Mouse (Mus musculus): Measurements from ENCODE around the gene Skp1a. TPM values are rescaled to one million over a fixed set of nuclear protein-coding genes. Genes with fewer than 3 reads are reported as not detected.

Gene Skp1a
- polyA plus RNA-seq, 1 experiment from 2014 or later, result 1,145 TPM

DNA sequence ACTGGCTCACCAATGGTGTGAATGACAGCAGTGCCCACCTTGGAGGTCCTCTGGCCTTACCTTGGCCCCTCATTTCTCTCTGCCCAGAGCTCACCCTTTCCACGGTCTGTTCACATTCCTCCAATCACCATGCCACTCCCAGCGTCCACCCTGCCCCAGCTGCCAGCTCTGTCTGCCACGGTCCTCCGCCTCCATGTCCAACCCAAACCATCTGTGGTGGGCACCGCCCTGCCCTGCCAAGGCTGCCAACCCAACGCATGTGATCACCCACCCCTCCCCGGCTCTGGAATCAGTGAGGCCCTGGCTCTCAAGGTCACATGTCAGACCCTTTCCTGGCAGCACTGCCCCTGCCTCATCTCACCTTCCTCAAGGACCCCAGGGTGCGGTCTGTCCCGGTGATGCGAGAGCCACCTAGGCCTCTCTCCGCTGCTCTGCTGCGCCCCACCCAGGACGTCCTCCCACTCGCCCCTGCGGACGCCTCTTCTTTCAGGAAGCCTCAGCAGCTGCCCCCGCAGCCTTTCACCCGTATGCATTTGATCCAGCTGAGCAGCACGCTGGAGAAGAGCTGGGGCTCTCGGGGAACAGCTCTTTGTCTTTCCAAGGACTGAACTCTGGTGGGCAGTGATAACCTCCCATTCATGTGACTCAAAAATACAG is 42.8 kb downstream of the Skp1a start:
- Histone ChIP-seq H3K9ac (replicated peaks) (no peak overlapping the region), H3K4me2 (replicated peaks) (no peak overlapping the region)
- no peak for ATAC-seq (replicated peaks)

DNA sequence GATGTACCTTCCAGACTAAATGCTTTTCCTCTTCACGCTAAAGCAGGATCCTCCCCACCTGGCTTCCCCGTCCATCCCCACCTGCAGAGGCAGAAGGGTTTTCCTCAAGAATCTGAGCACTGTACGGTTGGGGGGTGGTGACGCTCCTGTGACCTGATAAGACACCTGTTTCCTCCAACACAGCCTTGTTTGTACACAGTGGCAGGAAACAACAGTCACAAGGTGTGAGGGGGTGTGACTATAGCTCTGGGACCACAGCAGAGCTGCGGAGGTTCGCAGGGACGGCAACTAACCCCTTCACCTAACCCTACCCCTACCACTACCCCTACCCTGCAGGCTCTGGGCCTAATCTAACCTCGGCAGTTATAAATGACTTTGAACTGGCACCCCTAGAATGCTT is 43.6 kb downstream of the Skp1a start:
- no peaks in the 10 kb centered on the region for H3K9me3 ChIP-seq
- no peak overlapping the region for H3K4me3 ChIP-seq
- no peak overlapping the region for H3K9ac ChIP-seq (replicated peaks)
- no peak for ATAC-seq (replicated peaks)
- H3K27ac ChIP-seq (replicated peaks), result no peak overlapping the region
- WGBS, result 91% methylated on average over 8 of the region's 8 CpGs
- H3K4me1 ChIP-seq, result no peaks in the 10 kb centered on the region
- H3K27me3 ChIP-seq, result no peaks in the 10 kb centered on the region
- H3K36me3 ChIP-seq, result no peaks in the 10 kb centered on the region
- H3K4me2 ChIP-seq (replicated peaks), result no peak overlapping the region

More for the DNA sequence above, 42.8 kb downstream of the Skp1a start:
- H3K27ac ChIP-seq (replicated peaks), result no peak overlapping the region
- no peak overlapping the region for H3K4me3 ChIP-seq
- H3K36me3 ChIP-seq, result no peaks in the 10 kb centered on the region
- H3K27me3 ChIP-seq, result no peaks in the 10 kb centered on the region
- no peaks in the 10 kb centered on the region for H3K4me1 ChIP-seq
- WGBS, result 90% methylated on average over 20 of the region's 20 CpGs
- H3K9me3 ChIP-seq, result no peaks in the 10 kb centered on the region

DNA sequence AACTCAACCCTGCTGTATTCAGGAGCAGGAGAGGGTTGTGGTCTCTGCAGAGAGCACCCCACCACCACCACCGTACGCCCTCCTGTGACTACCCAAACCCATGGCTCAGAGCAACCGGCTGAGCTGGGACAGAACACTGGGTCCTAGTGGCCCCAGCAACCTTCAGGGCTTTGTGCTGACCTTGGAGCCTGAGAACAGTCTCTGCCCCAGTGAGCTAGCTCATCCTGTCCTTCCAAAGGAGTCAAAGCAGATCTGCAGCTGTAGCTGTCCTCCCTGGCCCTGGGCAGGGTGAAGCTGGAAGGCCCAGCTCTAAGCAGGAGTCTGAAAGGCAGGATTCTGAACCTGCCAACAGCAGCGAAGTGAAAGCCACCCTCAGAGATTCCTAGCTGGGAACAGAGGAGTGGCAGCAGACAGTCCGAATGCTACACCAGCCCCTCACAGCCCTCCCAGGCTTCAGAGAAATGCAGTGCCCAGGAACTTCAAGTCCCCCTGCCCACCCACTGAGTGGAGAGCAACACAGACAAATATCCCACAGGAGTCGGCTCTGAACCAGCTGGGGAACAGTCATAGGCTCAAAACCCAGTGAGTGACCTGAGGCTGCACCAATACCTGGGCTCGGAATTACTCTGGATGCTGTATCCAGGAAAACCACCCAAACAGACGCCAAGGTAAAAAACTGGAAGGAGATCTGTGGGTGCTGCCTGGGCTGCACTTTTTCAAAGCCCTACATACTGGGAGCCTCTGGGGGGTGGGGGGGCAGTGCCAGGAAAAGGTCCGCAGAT is 44.2 kb downstream of the Skp1a start:
- Histone ChIP-seq H3K36me3 (no peaks in the 10 kb centered on the region), H3K4me2 (replicated peaks) (no peak overlapping the region), H3K9ac (replicated peaks) (no peak overlapping the region), H3K27ac (replicated peaks) (no peak overlapping the region), H3K9me3 (no peaks in the 10 kb centered on the region), H3K27me3 (no peaks in the 10 kb centered on the region), H3K4me1 (no peaks in the 10 kb centered on the region), H3K4me3 (no peak overlapping the region)
- ATAC-seq (replicated peaks), result no peak
- 80% methylated on average over 9 of the region's 9 CpGs for WGBS

DNA sequence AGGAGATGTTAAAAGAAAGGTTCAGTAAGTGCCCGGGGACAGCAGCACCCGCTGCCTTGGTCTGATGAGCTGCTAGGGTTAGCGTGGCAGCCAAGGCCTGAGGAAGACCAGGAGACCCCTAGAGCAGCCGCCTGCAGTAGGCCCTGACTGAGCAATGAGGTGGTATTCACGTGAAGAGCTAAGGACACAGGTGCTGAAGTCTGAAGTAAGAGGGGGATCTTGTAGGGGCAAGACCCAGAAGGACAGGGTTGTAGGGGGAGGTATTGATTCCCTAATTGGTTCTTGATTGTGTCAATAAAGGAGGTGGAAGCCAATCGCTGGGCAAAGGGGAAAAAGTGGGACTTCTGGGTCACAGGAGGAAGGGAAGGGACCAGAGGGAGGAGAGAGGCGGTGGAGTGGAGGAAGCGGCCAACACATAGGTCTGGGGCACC is 45.2 kb downstream of the Skp1a start:
- H3K4me2 ChIP-seq (replicated peaks), result no peak overlapping the region
- H3K4me3 ChIP-seq, result no peak overlapping the region
- H3K4me1 ChIP-seq, result no peaks in the 10 kb centered on the region
- 91% methylated on average over 8 of the region's 8 CpGs for WGBS
- no peak overlapping the region for H3K27ac ChIP-seq (replicated peaks)
- H3K36me3 ChIP-seq, result no peaks in the 10 kb centered on the region
- no peak for ATAC-seq (replicated peaks)
- H3K9me3 ChIP-seq, result no peaks in the 10 kb centered on the region
- H3K27me3 ChIP-seq, result no peaks in the 10 kb centered on the region
- H3K9ac ChIP-seq (replicated peaks), result no peak overlapping the region

DNA sequence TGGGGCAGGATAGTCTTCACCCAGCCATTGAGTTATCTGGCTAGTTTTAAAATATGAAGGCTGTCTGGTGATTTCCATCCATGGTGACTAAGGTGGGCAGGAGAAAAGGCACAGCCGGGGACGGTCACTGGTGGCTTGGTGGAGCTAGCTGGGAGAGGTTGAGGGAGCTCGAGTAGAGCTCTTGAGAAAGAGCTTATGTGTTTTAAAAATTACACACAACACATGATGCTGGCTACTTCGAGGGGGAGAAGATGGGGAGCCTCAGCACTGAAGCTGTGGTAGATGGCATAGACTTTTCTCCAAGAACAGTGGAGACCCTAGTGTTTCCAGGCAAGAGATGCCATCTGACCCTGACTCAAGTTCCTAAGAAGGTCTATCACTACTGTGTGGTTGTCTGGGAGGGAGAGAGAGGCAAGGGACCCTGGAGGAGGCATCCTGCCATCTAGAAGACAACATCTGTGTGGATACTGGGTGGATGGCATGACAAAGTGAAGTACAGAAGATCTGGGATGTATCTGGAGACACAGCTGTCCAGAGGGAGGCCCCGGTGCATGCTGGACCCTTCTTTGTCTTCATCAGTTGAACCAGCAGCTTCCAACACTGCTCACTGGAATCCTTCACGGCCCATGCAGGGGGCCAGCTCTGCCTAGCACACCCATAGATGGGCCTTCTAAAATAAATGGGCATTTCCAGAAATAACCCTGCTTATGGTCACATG is 45.8 kb downstream of the Skp1a start:
- H3K9me3 ChIP-seq, result no peaks in the 10 kb centered on the region
- H3K4me1 ChIP-seq, result peaks cover 3% of the 10 kb centered on the region
- H3K4me3 ChIP-seq, result no peak overlapping the region
- no peak overlapping the region for H3K4me2 ChIP-seq (replicated peaks)
- H3K27me3 ChIP-seq, result no peaks in the 10 kb centered on the region
- no peak for ATAC-seq (replicated peaks)
- no peak overlapping the region for H3K9ac ChIP-seq (replicated peaks)
- WGBS, result 88% methylated on average over 6 of the region's 6 CpGs
- no peaks in the 10 kb centered on the region for H3K36me3 ChIP-seq
- H3K27ac ChIP-seq (replicated peaks), result no peak overlapping the region

DNA sequence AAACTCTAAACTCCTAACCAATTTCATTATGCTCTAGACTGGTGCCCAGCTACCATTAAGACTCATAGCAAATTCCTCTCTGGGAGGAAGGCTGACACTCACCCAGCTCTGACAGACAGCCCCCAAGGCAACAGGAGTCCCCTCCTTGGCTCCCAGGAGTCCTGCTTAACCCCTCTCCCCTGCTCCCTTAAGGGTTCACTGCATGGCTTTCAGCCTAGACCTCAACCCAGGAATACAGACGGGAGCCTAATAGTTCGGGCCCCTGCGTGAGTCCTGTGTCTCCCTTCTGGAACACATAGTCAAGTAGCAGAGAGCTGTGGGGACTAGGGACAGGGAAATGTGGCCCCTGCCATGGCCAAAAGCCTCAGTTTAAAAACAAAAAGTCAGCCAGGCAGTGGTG is 46.4 kb downstream of the Skp1a start:
- Histone ChIP-seq H3K9me3 (no peaks in the 10 kb centered on the region), H3K4me2 (replicated peaks) (no peak overlapping the region), H3K27ac (replicated peaks) (no peak overlapping the region), H3K4me3 (no peak overlapping the region), H3K36me3 (no peaks in the 10 kb centered on the region), H3K27me3 (no peaks in the 10 kb centered on the region), H3K4me1 (peaks cover 8% of the 10 kb centered on the region), H3K9ac (replicated peaks) (no peak overlapping the region)
- WGBS, result 96% methylated on average over 3 of the region's 3 CpGs
- no peak for ATAC-seq (replicated peaks)

DNA sequence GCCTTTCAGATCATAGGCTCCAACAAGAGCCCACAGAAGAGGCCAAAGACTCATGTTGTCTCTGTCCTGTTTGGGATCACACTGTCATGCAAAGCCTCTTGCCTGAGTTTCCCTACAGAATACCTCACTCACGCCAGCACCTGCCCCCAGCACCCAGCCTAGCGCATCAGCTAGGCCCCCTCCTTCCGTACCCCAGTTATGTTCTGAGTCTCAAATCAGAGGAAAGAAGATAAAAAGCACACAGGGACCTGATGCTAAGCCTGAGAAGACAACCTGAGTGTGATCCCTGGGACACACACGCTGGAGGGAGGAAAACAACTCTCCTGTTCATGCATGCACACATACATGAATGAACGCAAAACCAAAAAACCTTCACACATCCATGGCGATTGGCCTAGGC is 47.2 kb downstream of the Skp1a start:
- Histone ChIP-seq H3K4me2 (replicated peaks) (no peak overlapping the region), H3K4me1 (peaks cover 15% of the 10 kb centered on the region), H3K27ac (replicated peaks) (no peak overlapping the region), H3K27me3 (peaks cover 1% of the 10 kb centered on the region; the same call in 1 of the 2 replicates), H3K9ac (replicated peaks) (no peak overlapping the region), H3K4me3 (no peak overlapping the region), H3K36me3 (no peaks in the 10 kb centered on the region), H3K9me3 (no peaks in the 10 kb centered on the region)
- WGBS, result 89% methylated on average over 6 of the region's 6 CpGs
- no peak for ATAC-seq (replicated peaks)

DNA sequence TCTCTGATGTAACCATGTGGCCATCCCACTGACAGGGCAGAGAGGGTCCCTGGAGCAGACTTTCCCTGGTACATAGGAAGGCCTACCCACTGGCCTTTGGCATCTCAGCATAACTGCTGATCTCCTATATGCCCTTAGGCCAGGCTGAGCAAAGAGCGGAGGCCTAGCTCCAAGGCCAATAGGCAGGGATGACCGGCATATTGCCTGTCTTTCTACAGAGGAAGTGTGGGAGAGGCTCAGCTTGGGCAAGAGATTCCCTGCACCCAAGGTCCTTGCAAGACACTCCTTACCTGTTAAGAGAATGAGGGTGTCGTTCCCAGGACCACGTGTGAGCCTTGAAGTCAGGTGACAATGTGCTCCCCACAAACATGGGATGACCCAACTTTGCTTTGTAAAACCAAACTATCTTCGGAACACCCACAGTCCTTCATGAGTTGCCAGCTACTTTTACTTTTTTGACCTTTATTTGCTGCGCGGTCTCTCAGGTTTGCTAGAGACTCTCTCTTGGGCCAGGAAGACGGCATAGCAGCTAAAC is 47.9 kb downstream of the Skp1a start:
- 92% methylated on average over 8 of the region's 8 CpGs for WGBS
- H3K9ac ChIP-seq (replicated peaks), result no peak overlapping the region
- no peaks in the 10 kb centered on the region for H3K9me3 ChIP-seq
- peaks cover 22% of the 10 kb centered on the region for H3K4me1 ChIP-seq
- H3K4me2 ChIP-seq (replicated peaks), result no peak overlapping the region
- no peaks in the 10 kb centered on the region for H3K36me3 ChIP-seq
- peaks cover 7% of the 10 kb centered on the region; the same call in 1 of the 2 replicates for H3K27me3 ChIP-seq
- no peak overlapping the region for H3K4me3 ChIP-seq
- no peak for ATAC-seq (replicated peaks)
- no peak overlapping the region for H3K27ac ChIP-seq (replicated peaks)

DNA sequence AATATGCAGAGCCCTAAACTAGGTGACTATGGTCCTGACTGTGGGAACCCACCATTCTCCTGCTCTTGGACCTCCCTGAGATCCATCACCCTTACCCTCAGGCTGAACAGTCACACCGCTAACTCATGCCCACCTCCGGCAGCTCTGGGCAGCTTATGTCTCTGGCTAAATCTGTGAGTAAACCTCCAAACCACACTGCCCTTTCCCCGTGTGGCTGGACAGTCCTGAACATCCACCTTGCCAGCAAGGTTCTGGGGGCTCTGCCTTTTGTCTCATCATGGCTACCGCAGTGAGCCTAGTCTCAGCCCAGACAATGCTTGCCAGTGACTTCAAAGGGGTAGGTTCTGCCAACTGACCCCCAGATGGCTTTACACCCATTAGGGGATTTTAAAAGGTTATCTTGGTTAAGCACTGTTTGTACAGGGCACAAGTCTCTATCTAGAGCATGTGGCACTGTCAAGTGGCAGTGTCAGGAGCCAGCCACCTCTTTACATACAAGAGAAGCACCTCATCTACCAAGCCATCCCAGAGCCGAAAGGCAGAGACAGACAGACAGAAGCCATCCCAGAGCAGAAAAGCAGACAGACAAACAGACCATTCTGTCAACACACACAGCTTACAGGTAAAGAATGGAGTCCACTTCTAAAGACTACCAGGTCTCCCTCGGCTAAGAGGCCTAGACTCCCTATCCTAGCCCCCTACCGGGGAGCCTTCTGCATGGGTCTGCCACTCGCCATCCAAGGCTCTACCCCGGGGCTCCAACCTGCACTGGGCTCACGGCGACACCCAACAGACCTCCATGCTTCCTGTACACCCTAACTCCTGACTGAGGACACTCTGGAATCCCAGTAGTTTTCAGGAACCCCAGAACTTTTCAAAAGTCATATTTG is 49.0 kb downstream of the Skp1a start:
- H3K27ac ChIP-seq (replicated peaks), result no peak overlapping the region
- no peaks in the 10 kb centered on the region for H3K9me3 ChIP-seq
- 89% methylated on average over 11 of the region's 11 CpGs for WGBS
- H3K4me2 ChIP-seq (replicated peaks), result no peak overlapping the region
- H3K36me3 ChIP-seq, result no peaks in the 10 kb centered on the region
- H3K4me3 ChIP-seq, result no peak overlapping the region
- peaks cover 23% of the 10 kb centered on the region for H3K4me1 ChIP-seq
- H3K9ac ChIP-seq (replicated peaks), result no peak overlapping the region
- H3K27me3 ChIP-seq, result peaks cover 13% of the 10 kb centered on the region; the same call in 1 of the 2 replicates
- ATAC-seq (replicated peaks), result no peak

DNA sequence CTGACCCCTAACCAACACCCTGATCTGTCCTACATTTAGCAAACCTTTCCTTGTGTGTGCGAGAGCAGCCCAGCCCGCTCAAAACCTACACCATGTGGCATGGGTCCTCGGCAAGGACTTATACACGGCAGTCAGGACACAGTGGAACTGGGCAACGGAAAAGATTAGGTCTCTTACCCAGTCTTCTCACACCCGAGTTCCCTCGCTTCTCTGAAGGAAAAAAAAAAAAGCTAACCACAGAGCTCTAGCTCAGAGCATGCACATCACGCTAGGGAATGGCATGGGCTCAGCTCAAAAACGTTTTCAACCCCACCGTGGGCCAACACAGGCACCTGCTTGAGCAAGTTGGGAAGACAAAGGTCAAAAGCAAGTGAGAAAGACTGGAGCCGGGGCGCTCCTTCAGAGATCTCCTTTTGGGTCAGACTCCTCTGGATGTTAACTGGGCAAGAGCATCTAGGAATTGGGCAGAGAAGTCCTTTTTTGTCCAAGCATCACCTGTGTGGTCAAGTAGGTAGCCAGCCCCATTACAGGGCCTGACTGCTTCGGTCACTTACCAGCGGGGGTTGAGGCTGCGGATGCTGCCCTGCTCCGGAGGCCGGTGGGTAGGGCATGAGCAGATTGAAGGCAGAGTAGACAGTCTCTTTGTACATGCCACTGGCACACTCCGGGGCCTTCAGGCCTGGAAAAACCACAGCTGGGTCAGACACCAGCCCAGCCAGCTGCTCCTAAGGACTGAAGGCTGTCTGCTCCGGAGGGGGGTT is 50.0 kb downstream of the Skp1a start:
- Histone ChIP-seq H3K36me3 (no peaks in the 10 kb centered on the region), H3K4me2 (replicated peaks) (peak overlapping the region; percentile 88), H3K4me3 (peak overlapping the region; percentile 76), H3K27me3 (peaks cover 13% of the 10 kb centered on the region; the same call in 1 of the 2 replicates), H3K9ac (replicated peaks) (no peak overlapping the region), H3K4me1 (peaks cover 30% of the 10 kb centered on the region), H3K27ac (replicated peaks) (no peak overlapping the region), H3K9me3 (no peaks in the 10 kb centered on the region)
- ATAC-seq (replicated peaks), result no peak
- 65% methylated on average over 19 of the region's 19 CpGs for WGBS

DNA sequence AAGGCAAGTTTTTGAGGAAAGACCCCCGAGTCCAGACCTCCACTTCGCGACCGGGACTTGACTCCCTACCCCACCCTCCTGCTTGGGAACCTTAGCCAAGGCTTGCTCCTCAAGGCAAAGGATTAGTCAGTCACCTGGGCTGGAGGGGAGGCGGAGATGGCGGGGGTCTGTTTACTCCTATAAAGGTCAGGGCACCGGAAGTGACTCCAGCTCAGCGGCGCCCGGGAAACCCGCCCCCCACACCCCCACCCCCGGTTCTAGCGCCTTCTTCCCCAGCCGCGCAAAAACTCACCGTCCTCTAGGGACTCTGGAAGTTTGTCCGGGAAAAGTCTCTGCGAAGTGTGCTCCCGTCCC is 50.6 kb downstream of the Skp1a start:
- Histone ChIP-seq H3K27ac (replicated peaks) (no peak overlapping the region), H3K36me3 (no peaks in the 10 kb centered on the region), H3K4me1 (peaks cover 30% of the 10 kb centered on the region), H3K9me3 (no peaks in the 10 kb centered on the region), H3K4me2 (replicated peaks) (peak overlapping the region; percentile 88), H3K9ac (replicated peaks) (peak overlapping the region; percentile 55), H3K27me3 (peaks cover 13% of the 10 kb centered on the region; the same call in 1 of the 2 replicates), H3K4me3 (peak overlapping the region; percentile 76)
- ATAC-seq (replicated peaks), result no peak
- WGBS, result 1% methylated on average over 19 of the region's 19 CpGs

Measured in forebrain, embryonic 15.5 days (tissue).